Mouse (Mus musculus) gastrocnemius, postnatal 4 days (tissue): ENCODE measurements around the gene Rdh11. TPM values are rescaled to one million over a fixed set of nuclear protein-coding genes. Genes with fewer than 3 reads are reported as not detected.
A peak's percentile ranks its signal among the peaks of the same experiment; 100 is the strongest.
"Not testable (repeated sequence)": the region's sequence is repeated elsewhere in the genome, so short reads cannot be mapped to it uniquely, and the experiment has no call there.

Source experiments
- DNase-seq, 2 experiments: peaks; one replicate each; pipeline ENCODE4 v3.0.0; 2021 to 2022; ENCODE audit warnings: low spot score in 2 of 2, mixed read lengths in 2 of 2
- long read RNA-seq, 2 experiments: library from polyadenylated mRNA; stranded (forward); transcript quantifications; one replicate each; pipeline ENCODE4 v2.0.0; 2021
- total RNA-seq, 2 experiments: library from RNA; stranded (reverse); gene quantifications; 2 replicates each; pipeline ENCODE4 v1.2.3; 2021

Rdh11 gene
- total RNA-seq = 1 to 10 TPM; 7.2 to 8.4 TPM
- long read RNA-seq, experiment 1, transcript Rdh11-203 (7 exons, 3,262 nt) = major isoform, 10 of 11 reads
- long read RNA-seq, experiment 1, partial matches to known transcripts = 1 of 11 reads
- long read RNA-seq, experiment 1, other reads (novel, unspliced or antisense) = 0 of 11 reads
- long read RNA-seq, experiment 2, transcript Rdh11-203 (7 exons, 3,262 nt) = major isoform, 9 of 11 reads
- long read RNA-seq, experiment 2, partial matches to known transcripts = 0 of 11 reads
- long read RNA-seq, experiment 2, other reads (novel, unspliced or antisense) = 1 of 11 reads

DNA sequence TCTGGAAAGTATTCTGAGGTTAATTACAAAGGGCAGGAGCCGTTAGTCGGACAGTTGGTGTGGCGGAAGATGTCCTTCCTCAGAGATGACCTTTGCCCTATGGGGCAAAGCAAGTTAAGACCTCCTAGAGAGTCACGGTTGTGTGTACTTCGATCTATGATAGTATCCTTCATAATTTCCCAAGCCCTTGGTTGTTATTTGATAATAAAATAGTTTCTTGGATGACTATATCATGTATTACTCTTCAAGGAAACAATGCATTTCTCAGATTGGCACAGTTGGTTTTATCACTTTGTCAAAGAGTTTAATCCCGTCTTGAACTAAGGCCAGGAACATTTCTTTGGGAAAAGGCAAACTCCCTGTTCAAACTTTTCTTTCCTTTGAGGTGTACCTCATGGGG is at the start of gene Rdh11:
TSS of gene Rdh11 (minus strand) at position 101 of the 400 bp plus-strand sequence.
- DNase-seq = no peak

DNA sequence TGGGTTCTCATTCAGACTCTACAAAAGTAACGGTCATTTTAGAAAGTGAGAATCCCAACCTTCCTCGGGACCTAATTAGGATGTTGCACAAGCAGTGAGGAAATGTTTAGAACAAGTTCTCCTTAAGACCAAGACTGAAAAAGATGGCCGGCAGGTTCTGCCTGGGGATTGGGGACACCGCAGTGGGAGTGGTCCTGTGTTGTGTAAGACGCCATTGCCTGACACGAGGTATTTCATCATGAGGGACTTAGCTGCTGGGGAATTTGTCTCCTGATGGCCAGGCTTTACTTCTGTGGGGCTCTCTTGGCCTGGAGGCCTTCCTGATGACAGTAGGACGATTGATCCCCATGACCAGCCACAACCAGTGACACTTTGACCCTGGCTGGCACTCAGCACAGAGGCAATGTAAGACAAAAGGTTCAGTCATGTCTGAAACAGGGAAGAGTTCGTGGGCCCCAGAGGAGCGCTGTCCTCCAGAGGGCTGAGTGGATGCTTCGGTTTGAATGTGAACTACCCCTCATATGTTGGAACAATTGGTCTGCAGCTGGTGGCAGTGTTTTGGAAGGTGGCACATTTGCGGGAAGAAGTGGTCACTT is 43.5 kb upstream of the Rdh11 start:
- no peak for DNase-seq

DNA sequence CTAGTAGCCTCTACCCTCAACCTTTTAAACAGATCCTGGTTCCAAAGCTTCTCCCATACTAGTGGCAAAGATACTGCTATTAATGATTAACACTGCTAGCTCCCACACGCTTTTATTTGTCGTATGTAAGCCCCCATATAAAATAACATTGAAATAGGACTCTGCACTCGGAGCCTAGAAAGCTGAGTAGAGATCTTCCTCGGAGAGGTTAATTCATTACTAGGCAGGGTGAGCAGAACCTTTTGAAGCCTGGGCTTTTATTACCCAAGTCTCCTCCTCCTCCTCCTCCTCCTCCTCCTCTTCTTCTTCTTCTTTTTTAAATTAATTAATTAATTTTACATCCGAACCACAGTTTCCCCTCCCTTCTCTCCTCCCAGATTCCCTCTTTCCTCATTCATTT is 25.4 kb upstream of the Rdh11 start:
- DNase-seq = no peak

GRCm38 (mm10) chr12:79211447-79211846 is 19.4 kb upstream of the Rdh11 start:
- no peak for DNase-seq

GRCm38 (mm10) chr12:79208703-79209464 is 16.8 kb upstream of the Rdh11 start, which contains the start of gene Rdh12:
Gene Rdh12 (plus strand): TSS chr12:79208914.
- DNase-seq = no peak

DNA sequence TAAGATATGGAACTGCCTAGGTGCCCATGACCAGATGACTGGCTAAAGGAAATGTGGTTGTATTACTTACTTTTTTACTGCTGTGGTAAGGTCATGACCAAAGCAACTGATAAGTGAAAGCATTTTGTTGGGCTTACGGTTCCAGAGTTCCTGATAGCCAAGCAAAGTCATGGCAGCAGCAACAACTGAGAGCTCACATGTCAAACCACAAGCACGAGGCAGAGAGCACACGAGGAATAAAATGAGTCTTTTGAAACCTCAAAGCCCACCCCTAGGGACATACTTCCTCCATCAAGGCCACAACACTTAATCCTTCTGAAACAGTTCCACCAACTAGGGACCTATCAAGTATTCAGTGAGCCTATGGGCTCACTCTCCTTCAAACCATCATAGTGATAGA is 9.8 kb upstream of the Rdh11 start:
- no peak for DNase-seq

- DNase-seq = no peak
These were observed 5.0 kb upstream of the Rdh11 start for GRCm38 (mm10) chr12:79197105-79197504.

- DNase-seq = peak; percentile 33 to 74
These were observed 1.3 kb upstream of the Rdh11 start for GRCm38 (mm10) chr12:79193441-79193840.

- DNase-seq = peak; percentile 36 to 80
These were observed 392 bp downstream of the Rdh11 start for GRCm38 (mm10) chr12:79191701-79192100.

GRCm38 (mm10) chr12:79190931-79191673 is 991 bp downstream of the Rdh11 start:
- DNase-seq = peak in 1 of 2 experiments; percentile 38

DNA sequence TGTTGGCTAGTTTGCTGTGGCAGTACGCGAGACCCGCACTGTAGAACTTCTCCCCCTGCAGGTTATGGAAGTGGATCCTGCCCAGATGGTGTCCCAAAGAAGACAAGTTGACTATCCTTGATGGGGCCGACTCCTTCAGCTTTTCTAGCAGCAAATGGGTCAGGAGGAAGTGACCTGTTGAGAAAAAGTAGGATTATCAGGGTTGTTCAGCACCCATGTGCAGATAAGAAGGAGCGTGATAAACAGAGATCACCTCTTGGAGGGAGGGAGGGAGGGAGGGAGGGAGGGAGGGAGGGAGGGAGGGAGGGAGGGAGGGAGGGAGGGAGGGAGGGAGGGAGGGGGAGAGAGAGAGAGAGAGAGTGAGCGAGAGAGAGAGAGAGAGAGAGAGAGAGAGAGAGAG is 6.9 kb downstream of the Rdh11 start:
- DNase-seq = not testable (repeated sequence)

DNA sequence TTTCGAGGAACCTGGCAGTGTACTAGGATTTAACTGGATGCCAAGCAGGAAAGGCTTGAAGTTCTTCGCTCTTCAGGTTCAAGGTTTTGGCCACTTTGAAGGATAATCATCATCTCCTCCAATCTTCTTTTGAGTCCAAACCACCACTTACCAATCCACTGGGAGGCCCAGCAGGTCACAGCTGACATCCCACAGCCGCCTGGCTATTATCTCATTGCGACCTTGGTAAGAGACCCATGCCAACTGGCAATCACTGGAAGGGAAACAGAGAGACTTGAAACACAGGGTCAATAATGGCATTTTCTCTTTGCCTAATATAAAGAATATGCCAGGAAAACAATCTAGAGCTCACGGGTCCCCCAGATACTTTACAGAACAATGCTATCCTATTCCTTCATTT is 16.1 kb downstream of the Rdh11 start:
- DNase-seq = no peak

GRCm38 (mm10) chr12:79173721-79174120 is 18.4 kb downstream of the Rdh11 start:
- no peak for DNase-seq

DNA sequence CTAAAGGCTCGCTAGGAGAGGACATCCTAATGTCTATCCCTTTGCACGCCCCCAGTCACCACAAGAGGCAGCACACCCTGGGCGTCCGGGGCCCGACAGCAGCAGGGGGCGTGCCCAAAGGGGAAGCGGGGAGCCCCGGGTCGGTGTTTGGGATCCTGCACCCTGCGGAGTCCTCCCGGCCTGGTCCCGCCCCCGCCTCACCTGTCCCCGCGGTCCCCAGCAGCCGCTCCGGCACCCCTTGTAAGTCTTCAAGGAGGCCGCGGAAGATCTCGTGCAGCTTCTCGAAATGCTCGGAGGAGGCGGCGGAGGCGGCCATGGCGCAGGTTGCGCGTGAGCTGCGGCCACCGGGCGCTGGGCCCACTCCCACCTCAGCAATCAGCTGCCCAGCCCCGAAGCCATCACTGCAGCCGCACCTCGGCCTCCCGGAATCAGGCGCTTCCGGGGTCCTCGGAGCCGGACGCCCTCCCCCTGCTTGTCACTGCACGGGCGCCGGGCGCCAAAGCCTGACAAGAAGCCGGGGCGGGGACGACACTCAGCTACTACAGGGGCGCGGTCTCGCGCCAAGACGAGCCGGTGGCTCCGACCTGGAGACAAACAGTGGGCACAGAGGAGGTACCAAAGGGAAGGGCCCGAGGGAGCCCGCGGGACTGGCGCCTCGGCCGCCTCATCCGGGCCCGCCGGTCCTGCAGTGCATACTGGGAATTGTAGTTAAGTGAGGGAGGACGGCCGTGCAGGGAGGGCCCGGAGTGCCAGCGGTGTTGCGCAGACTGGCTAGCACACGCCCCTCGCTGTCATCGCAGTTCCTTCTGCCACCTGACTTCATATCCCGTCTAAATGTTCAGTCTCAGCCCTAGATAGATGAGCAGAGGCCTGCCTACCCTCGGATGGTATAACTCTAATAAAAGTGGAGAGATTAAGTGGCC is 19.8 kb downstream of the Rdh11 start, which contains the start of gene Vti1b:
TSS of gene Vti1b (minus strand) at position 649 of the 923 bp plus-strand sequence.
- DNase-seq = peak; percentile 70 to 89

DNA sequence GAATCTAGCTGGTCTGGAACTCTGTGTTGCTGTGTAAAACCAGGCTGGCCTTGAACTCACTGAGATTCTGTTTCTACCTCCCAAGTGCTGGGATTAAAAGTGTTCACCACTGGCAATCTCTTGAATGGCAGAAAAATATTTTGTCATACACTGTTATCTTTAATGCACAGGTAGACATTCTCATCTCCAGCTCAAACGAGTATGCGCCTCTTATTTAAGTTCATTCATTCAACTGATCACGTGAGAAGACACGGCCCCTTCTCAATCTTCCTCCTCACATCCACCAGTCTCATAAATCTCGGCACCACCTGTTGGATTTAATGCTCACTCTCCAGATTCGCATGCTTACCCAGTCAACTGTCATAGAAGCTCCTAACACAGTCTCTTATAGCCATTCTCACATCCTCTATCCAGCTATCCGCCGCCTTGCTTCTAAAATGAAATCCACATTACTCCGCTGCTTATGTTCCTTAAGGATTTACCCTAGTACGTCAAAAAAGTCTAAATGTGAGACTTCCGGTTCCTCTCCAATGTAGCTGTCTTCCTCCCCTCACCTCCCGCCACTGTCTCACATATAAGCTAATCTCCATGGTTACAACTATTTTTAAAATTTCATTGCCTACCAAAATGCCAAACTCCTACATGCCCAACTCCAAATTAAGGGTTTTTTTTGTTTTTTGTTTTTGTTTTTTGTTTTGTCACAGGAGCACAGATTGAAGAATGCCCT is 20.7 kb downstream of the Rdh11 start:
- DNase-seq = no peak

- no peak for DNase-seq
These were observed 21.7 kb downstream of the Rdh11 start for GRCm38 (mm10) chr12:79170421-79170820.

DNA sequence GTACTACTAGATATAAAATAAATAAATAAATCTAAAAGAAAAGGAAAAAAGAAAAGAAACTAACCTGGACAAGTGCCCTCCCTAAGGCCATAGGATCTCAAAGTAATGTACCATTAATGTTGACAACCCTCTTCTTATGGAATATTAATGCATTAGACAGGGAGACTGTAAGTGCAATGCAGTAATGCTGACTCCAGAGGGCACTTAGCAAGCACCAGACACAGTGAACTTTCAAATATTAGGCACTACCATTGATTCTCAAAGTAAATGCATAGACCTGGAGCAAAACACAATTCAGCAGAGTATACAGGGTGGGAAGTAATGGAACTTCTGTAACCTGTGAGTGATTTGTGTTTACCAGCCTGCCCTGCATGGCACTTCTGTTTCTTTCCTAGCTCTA is 22.9 kb downstream of the Rdh11 start:
- no peak for DNase-seq

GRCm38 (mm10) chr12:79162876-79163275 is 29.2 kb downstream of the Rdh11 start:
- no peak for DNase-seq

DNA sequence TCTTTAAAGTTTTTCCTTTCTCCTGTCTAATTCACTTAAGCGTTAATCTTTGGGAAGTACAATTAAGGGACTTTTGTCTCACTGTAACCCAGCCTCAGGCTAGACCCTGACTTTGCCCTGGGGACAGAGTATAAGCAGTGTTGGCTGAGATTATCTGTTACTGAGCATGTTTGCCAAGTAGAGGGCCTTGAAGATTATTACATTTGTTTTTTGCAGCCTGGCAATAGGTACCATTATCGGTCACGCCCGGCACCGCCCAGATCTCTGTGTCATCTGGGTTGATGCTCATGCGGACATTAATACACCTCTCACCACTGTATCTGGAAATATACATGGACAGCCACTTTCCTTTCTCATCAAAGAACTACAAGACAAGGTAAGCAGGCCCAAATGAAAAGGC is 42.4 kb downstream of the Rdh11 start:
- DNase-seq = no peak

- no peak for DNase-seq
These were observed 50.7 kb downstream of the Rdh11 start for GRCm38 (mm10) chr12:79141384-79141783.
